Comparison of ENCODE assay signal across 13 mouse cellular contexts in the genomic region with DNA sequence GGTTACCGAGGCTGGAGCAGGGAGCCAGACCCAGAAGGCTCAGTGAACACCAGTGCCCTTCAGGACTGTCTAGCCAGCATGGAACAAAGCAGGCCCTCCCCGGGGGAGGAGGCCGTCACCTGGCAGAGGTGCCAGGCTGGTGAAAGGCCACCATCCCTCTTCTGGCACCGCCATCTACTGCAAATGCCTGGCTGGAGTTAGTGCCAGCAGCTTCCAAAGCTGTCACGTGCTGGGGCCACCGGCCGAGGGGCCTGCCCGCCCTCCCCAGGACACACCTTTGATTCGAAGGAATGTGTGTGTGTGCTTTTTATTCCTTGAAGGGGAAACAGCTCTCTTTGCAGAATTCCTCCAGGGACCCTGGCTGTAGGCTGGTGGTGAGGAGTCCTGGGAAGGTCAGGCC. TPM values are rescaled to one million over a fixed set of nuclear protein-coding genes. Genes with fewer than 3 reads are reported as not detected.
A peak's percentile ranks its signal among the peaks of the same experiment; 100 is the strongest.
DNase-seq lines count a peak whose midpoint lies in the region; ATAC-seq lines count a peak whose summit lies in the region.
"Had no signal": no experiment of that assay in that cellular context is flagged by ENCODE, and none has a peak within 500 bp of the region (broad histone marks: within the 10 kb centered on the region; RNA-seq: fewer than 3 reads in every experiment).

No protein-coding gene starts in this region.

- H3K9me3 ChIP-seq in midbrain, embryonic 10.5 days (replicated peaks) = no peaks in the 10 kb centered on the region
- no peaks in the 10 kb centered on the region for H3K9me3 ChIP-seq in midbrain, embryonic 14.5 days (ENCODE audit: control insufficient read depth, low read length)
- no peaks in the 10 kb centered on the region for H3K9me3 ChIP-seq in intestine, embryonic 15.5 days
- H3K9me3 ChIP-seq: forebrain, embryonic 13.5 days had no signal

- H3K4me3 ChIP-seq in midbrain, embryonic 10.5 days = no peak overlapping the region
- no peak overlapping the region for H3K4me3 ChIP-seq in midbrain, embryonic 14.5 days (replicated peaks; ENCODE audit: low read depth, low read length)
- no peak overlapping the region for H3K4me3 ChIP-seq in intestine, embryonic 15.5 days (replicated peaks)
- H3K4me3 ChIP-seq: forebrain, embryonic 13.5 days had no signal

- 80% methylated on average over 9 of the region's 9 CpGs for WGBS in midbrain, embryonic 10.5 days
- WGBS in midbrain, embryonic 14.5 days = 86% methylated on average over 9 of the region's 9 CpGs
- WGBS in intestine, embryonic 15.5 days = 69% methylated on average over 9 of the region's 9 CpGs

- no peak overlapping the region for H3K9ac ChIP-seq in midbrain, embryonic 14.5 days (replicated peaks; ENCODE audit: low read length)
- no peak overlapping the region for H3K9ac ChIP-seq in intestine, embryonic 15.5 days
- H3K9ac ChIP-seq: forebrain, embryonic 13.5 days; liver, embryonic 14.5 days had no signal

- H3K27ac ChIP-seq in midbrain, embryonic 10.5 days (replicated peaks) = peak overlapping the region; percentile 57
- H3K27ac ChIP-seq in midbrain, embryonic 14.5 days (replicated peaks; ENCODE audit: low read depth, low read length) = no peak overlapping the region
- H3K27ac ChIP-seq in intestine, embryonic 15.5 days = no peak overlapping the region
- H3K27ac ChIP-seq: forebrain, embryonic 13.5 days; liver, embryonic 14.5 days had no signal

- H3K4me1 ChIP-seq in midbrain, embryonic 10.5 days = peaks cover 4% of the 10 kb centered on the region; the same call in 1 of the 2 replicates
- H3K4me1 ChIP-seq in midbrain, embryonic 14.5 days (ENCODE audit: control insufficient read depth, insufficient read depth, low read length) = no peaks in the 10 kb centered on the region
- peaks cover 3% of the 10 kb centered on the region; the same call in 1 of the 2 replicates for H3K4me1 ChIP-seq in intestine, embryonic 15.5 days (replicated peaks)
- H3K4me1 ChIP-seq: forebrain, embryonic 13.5 days had no signal

- H3K36me3 ChIP-seq in midbrain, embryonic 10.5 days = no peaks in the 10 kb centered on the region
- H3K36me3 ChIP-seq in midbrain, embryonic 14.5 days (ENCODE audit: control insufficient read depth, insufficient read depth, low read length) = no peaks in the 10 kb centered on the region
- no peaks in the 10 kb centered on the region for H3K36me3 ChIP-seq in intestine, embryonic 15.5 days

- ATAC-seq in midbrain, embryonic 14.5 days (ENCODE audit: low FRiP score, low TSS enrichment) = no peak
- no peak for ATAC-seq in intestine, embryonic 15.5 days
- ATAC-seq: forebrain, embryonic 13.5 days had no signal

- H3K4me2 ChIP-seq in midbrain, embryonic 14.5 days (ENCODE audit: low read length) = no peak overlapping the region
- H3K4me2 ChIP-seq in intestine, embryonic 15.5 days (replicated peaks) = no peak overlapping the region
- H3K4me2 ChIP-seq: forebrain, embryonic 13.5 days had no signal

- H3K27me3 ChIP-seq in midbrain, embryonic 10.5 days (ENCODE audit: low read depth, poor library complexity, severe bottlenecking) = peaks cover 7% of the 10 kb centered on the region; the same call in 1 of the 2 replicates
- H3K27me3 ChIP-seq in midbrain, embryonic 14.5 days (ENCODE audit: control insufficient read depth, insufficient read depth, low read length) = no peaks in the 10 kb centered on the region
- H3K27me3 ChIP-seq in intestine, embryonic 15.5 days (replicated peaks) = no peaks in the 10 kb centered on the region
- H3K27me3 ChIP-seq: forebrain, embryonic 13.5 days had no signal

- peak; percentile 33 for DNase-seq in cerebellum, adult 11 months
- DNase-seq in cerebellum, postnatal 10 days = no peak
- DNase-seq in midbrain, embryonic 10.5 days (ENCODE audit: low spot score) = no peak
- DNase-seq in midbrain, embryonic 14.5 days = no peak
- DNase-seq in kidney, postnatal 4 days = peak; percentile 71 to 86
- no peak for DNase-seq in right cerebral cortex, postnatal 4 days
- no peak for DNase-seq in thymus, postnatal 36 days
- DNase-seq: embryo, embryonic 11 days; thymus, postnatal 4 days had no signal

RNA-seq across cellular contexts. Expression of gene 1810010D01Rik, which starts 23.7 kb away (rescaled TPM):
- 0.57 TPM in 1 of 2 replicates, not detected in the other for polyA plus RNA-seq in midbrain, embryonic 10.5 days (2016; fragmentation: Nextera tagmentation; extraction: Ambion mirVana)
- polyA plus RNA-seq in midbrain, embryonic 14.5 days (2014; fragmentation: Nextera tagmentation; extraction: Ambion mirVana) = 0.33 TPM in 1 of 2 replicates, not detected in the other
- polyA plus RNA-seq in intestine, embryonic 15.5 days (2015; fragmentation: Nextera tagmentation; extraction: Ambion mirVana) = 0.59 and 1.2 TPM in 2 replicates
- polyA plus RNA-seq: midbrain, postnatal 0 days had no signal

RNA-seq across cellular contexts. Expression of gene Tpcn2, which starts 52.2 kb away (rescaled TPM):
- polyA plus RNA-seq in midbrain, embryonic 10.5 days (2016; fragmentation: Nextera tagmentation; extraction: Ambion mirVana) = 5.4 and 6.8 TPM in 2 replicates
- polyA plus RNA-seq in midbrain, embryonic 14.5 days (2014; fragmentation: Nextera tagmentation; extraction: Ambion mirVana) = 0.70 and 1.4 TPM in 2 replicates
- 8.8 and 9.8 TPM in 2 replicates for polyA plus RNA-seq in intestine, embryonic 15.5 days (2015; fragmentation: Nextera tagmentation; extraction: Ambion mirVana)

Comparison
In these comparisons a context has a peak if more than half of its experiments do, and no peak if none do; other contexts are left out.
1. DNase-seq: peak in cerebellum, adult 11 months (single experiment) and kidney, postnatal 4 days (2 of 2); none in cerebellum, postnatal 10 days (0 of 2), midbrain, embryonic 10.5 days (single experiment), midbrain, embryonic 14.5 days (single experiment), right cerebral cortex, postnatal 4 days (single experiment) and thymus, postnatal 36 days (0 of 2).